8 mouse cellular contexts compared by ENCODE assay signal in the genomic region with DNA sequence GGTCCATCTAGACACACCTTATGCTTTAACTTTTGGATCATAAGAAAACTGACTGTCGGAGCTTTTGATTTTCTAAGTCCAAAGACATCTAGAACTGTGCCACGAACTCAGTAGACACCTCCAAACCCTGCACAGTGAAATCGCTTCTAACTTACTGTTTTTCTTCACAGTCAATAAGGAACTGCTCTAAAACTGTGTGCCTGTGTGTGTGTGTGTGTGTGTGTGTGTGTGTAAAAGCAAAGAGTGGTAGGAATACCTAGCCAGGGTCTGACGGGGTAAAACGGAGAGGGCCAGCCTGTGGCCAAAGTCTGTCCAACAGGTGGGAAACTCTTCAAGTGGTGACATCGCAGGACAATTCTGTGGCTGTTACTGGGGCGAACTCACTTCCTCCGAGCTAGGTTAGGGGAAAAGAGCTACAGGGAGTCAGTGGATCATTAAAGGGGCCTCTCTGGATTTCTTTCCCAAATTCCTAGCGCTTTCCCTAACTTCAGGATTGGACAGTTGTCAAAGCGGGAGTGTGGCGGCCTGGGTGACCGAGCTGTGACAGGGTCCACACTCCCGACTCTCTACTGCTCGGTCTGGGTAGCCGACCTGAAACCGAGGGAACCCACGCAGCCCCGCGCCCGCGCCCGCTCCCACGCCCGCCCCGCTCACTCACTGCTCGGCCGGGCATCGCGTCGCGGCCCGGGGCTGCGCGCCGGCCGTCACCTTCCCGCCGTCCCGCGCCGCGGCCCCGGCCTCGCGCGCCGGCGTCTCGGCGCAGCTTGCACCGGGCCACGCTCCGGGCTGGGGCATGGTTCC. TPM values are rescaled to one million over a fixed set of nuclear protein-coding genes. Genes with fewer than 3 reads are reported as not detected.
DNase-seq lines count a peak whose midpoint lies in the region; ATAC-seq lines count a peak whose summit lies in the region.

No protein-coding gene starts in this region.

- H3K27me3 ChIP-seq in forebrain, embryonic 13.5 days, result no peaks in the 10 kb centered on the region
- no peaks in the 10 kb centered on the region for H3K27me3 ChIP-seq in intestine, embryonic 14.5 days (replicated peaks; ENCODE audit: control insufficient read depth, insufficient read depth, low read length)
- no peaks in the 10 kb centered on the region for H3K27me3 ChIP-seq in lung, embryonic 16.5 days (ENCODE audit: control insufficient read depth, insufficient read depth, low read depth, low read length)
- H3K27me3 ChIP-seq in stomach, embryonic 15.5 days (replicated peaks), result no peaks in the 10 kb centered on the region

- no peaks in the 10 kb centered on the region for H3K9me3 ChIP-seq in forebrain, embryonic 13.5 days (replicated peaks)
- H3K9me3 ChIP-seq in intestine, embryonic 14.5 days (ENCODE audit: control insufficient read depth, low read length), result no peaks in the 10 kb centered on the region
- H3K9me3 ChIP-seq in lung, embryonic 16.5 days (ENCODE audit: control insufficient read depth, low read length), result no peaks in the 10 kb centered on the region
- no peaks in the 10 kb centered on the region for H3K9me3 ChIP-seq in stomach, embryonic 15.5 days

- H3K27ac ChIP-seq in forebrain, embryonic 13.5 days, result peak overlapping the region; percentile 27; the same call in 1 of the 2 replicates
- H3K27ac ChIP-seq in intestine, embryonic 14.5 days (ENCODE audit: low read depth), result peak overlapping the region; percentile 47; the same call in 1 of the 2 replicates
- H3K27ac ChIP-seq in lung, embryonic 16.5 days (ENCODE audit: low read length), result peak overlapping the region; percentile 45; the same call in 1 of the 2 replicates
- peak overlapping the region; percentile 63 for H3K27ac ChIP-seq in stomach, embryonic 15.5 days

- DNase-seq in kidney, adult 18-20 months, result peak; percentile 37
- no peak for DNase-seq in kidney, adult 9 months
- peak; percentile 32 for DNase-seq in MEL-GATA-1-ER (ENCODE audit: extremely low read depth, low read depth)
- no peak for DNase-seq in intestine, embryonic 14.5 days (ENCODE audit: low spot score)
- DNase-seq in testis, postnatal 14 days (ENCODE audit: low spot score), result no peak

- peak overlapping the region; percentile 83 for H3K4me3 ChIP-seq in forebrain, embryonic 13.5 days
- H3K4me3 ChIP-seq in intestine, embryonic 14.5 days (ENCODE audit: low read depth, low read length), result peak overlapping the region; percentile 81
- H3K4me3 ChIP-seq in lung, embryonic 16.5 days (ENCODE audit: low read length), result peak overlapping the region; percentile 91
- H3K4me3 ChIP-seq in stomach, embryonic 15.5 days (replicated peaks), result peak overlapping the region; percentile 95

- 2% methylated on average over 25 of the region's 53 CpGs for WGBS in forebrain, embryonic 13.5 days
- 2% methylated on average over 53 of the region's 53 CpGs for WGBS in intestine, embryonic 14.5 days
- WGBS in lung, embryonic 16.5 days, result 3% methylated on average over 27 of the region's 53 CpGs
- WGBS in stomach, embryonic 15.5 days, result 2% methylated on average over 30 of the region's 53 CpGs

- H3K36me3 ChIP-seq in forebrain, embryonic 13.5 days (ENCODE audit: poor library complexity, severe bottlenecking), result peaks cover 16% of the 10 kb centered on the region
- H3K36me3 ChIP-seq in intestine, embryonic 14.5 days (ENCODE audit: control insufficient read depth, insufficient read depth, low read length), result peaks cover 10% of the 10 kb centered on the region
- H3K36me3 ChIP-seq in lung, embryonic 16.5 days (ENCODE audit: control insufficient read depth, insufficient read depth, low read length), result peaks cover 2% of the 10 kb centered on the region; the same call in 1 of the 2 replicates
- H3K36me3 ChIP-seq in stomach, embryonic 15.5 days, result 0 out of 2 replicates have a peak, but pooled peaks cover 3% of the 10 kb centered on the region

- H3K4me2 ChIP-seq in forebrain, embryonic 13.5 days, result peak overlapping the region; percentile 88
- peak overlapping the region; percentile 90 for H3K4me2 ChIP-seq in intestine, embryonic 14.5 days (ENCODE audit: low read length)
- peak overlapping the region; percentile 55 for H3K4me2 ChIP-seq in lung, embryonic 16.5 days (ENCODE audit: low read depth, low read length)
- H3K4me2 ChIP-seq in stomach, embryonic 15.5 days, result peak overlapping the region; percentile 84

- ATAC-seq in forebrain, embryonic 13.5 days, result peak; percentile 83
- ATAC-seq in intestine, embryonic 14.5 days (replicated peaks; ENCODE audit: low FRiP score, low TSS enrichment, low read depth), result no peak; the same call in none of the 2 replicates
- peak; percentile 67 for ATAC-seq in lung, embryonic 16.5 days (ENCODE audit: low read depth)
- ATAC-seq in stomach, embryonic 15.5 days (ENCODE audit: insufficient read depth, low FRiP score, low read depth), result peak; percentile 48

- H3K4me1 ChIP-seq in forebrain, embryonic 13.5 days, result peaks cover 30% of the 10 kb centered on the region
- peaks cover 14% of the 10 kb centered on the region for H3K4me1 ChIP-seq in intestine, embryonic 14.5 days (replicated peaks; ENCODE audit: control insufficient read depth, insufficient read depth, low read length)
- H3K4me1 ChIP-seq in lung, embryonic 16.5 days (replicated peaks; ENCODE audit: control insufficient read depth, insufficient read depth, low read length), result peaks cover 9% of the 10 kb centered on the region
- peaks cover 9% of the 10 kb centered on the region for H3K4me1 ChIP-seq in stomach, embryonic 15.5 days

- H3K9ac ChIP-seq in forebrain, embryonic 13.5 days, result peak overlapping the region; percentile 80
- H3K9ac ChIP-seq in intestine, embryonic 14.5 days (ENCODE audit: low read length), result peak overlapping the region; percentile 78
- H3K9ac ChIP-seq in lung, embryonic 16.5 days (ENCODE audit: low read length), result peak overlapping the region; percentile 89
- peak overlapping the region; percentile 89 for H3K9ac ChIP-seq in stomach, embryonic 15.5 days

RNA-seq across cellular contexts. Expression of a gene that starts 0.5 kb away (rescaled TPM):
- 26.3 and 29.2 TPM in 2 replicates for polyA plus RNA-seq in forebrain, embryonic 13.5 days (2015; fragmentation: Nextera tagmentation; extraction: Ambion mirVana)
- polyA plus RNA-seq in intestine, embryonic 14.5 days (2014; fragmentation: Nextera tagmentation; extraction: Ambion mirVana), result 36.4 and 46.1 TPM in 2 replicates
- polyA plus RNA-seq in lung, embryonic 16.5 days (2015; fragmentation: Nextera tagmentation; extraction: Ambion mirVana), result 13.0 and 22.4 TPM in 2 replicates
- polyA plus RNA-seq in stomach, embryonic 15.5 days (2015; fragmentation: Nextera tagmentation; extraction: Ambion mirVana), result 30.4 and 31.7 TPM in 2 replicates

RNA-seq across cellular contexts. Expression of a gene that starts 51.4 kb away (rescaled TPM):
- polyA plus RNA-seq in forebrain, embryonic 13.5 days (2015; fragmentation: Nextera tagmentation; extraction: Ambion mirVana), result 6.3 and 8.8 TPM in 2 replicates
- 7.4 and 10.4 TPM in 2 replicates for polyA plus RNA-seq in intestine, embryonic 14.5 days (2014; fragmentation: Nextera tagmentation; extraction: Ambion mirVana)
- polyA plus RNA-seq in lung, embryonic 16.5 days (2015; fragmentation: Nextera tagmentation; extraction: Ambion mirVana), result 27.5 and 34.8 TPM in 2 replicates
- polyA plus RNA-seq in stomach, embryonic 15.5 days (2015; fragmentation: Nextera tagmentation; extraction: Ambion mirVana), result 17.1 and 18.1 TPM in 2 replicates

Comparison
In these comparisons a context has a peak if more than half of its experiments do, and no peak if none do; other contexts are left out.
1. DNase-seq: peak in kidney, adult 18-20 months (single experiment) and MEL-GATA-1-ER (single experiment); none in kidney, adult 9 months (single experiment), intestine, embryonic 14.5 days (single experiment) and testis, postnatal 14 days (single experiment).
2. Peak in every context shown above with its lines, with median percentiles within 50 percentile points of each other: H3K27ac ChIP-seq, H3K4me2 ChIP-seq, H3K4me3 ChIP-seq and H3K9ac ChIP-seq.